Mouse (Mus musculus) thymus, postnatal 10 days (tissue): ENCODE measurements around the gene Gnai1.
A peak's percentile ranks its signal among the peaks of the same experiment; 100 is the strongest.
"Not testable (repeated sequence)": the region's sequence is repeated elsewhere in the genome, so short reads cannot be mapped to it uniquely, and the experiment has no call there.

Source experiments
- DNase-seq, 2 experiments: peaks; one replicate each; pipeline ENCODE4 v3.0.0; 2021; ENCODE audit warnings: low spot score in 2 of 2

The Gnai1 gene

DNA sequence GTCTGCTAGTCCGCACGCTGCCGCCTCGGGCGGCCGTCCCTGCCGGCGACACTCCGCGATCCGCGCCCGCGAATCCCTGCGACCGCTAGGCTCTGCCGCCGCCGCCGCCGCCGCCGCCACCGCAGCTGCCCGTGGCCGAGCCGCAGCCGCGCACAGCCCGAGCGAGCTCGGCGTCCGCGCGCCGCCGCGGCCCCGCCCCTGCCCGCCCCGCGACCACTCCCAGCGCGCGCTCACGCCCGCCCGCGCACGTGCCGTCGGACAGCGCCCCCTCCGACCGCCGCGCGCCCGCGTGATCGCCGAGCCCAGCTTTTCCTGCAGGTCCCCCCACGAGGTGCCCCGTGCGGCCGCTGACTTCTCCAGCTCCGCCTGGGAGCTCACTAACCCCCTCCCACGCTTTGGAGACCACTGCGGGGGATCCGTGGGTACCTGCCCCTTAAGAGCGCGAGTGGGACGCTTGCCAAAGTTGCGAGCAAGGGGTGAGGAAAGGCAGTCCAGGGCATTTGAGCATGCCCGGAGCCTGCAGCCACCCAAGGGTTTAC is at the start of gene Gnai1:
TSS of gene Gnai1 (minus strand) at position 75 of the 539 bp plus-strand sequence.
- peak in 1 of 2 experiments; percentile 8 for DNase-seq

DNA sequence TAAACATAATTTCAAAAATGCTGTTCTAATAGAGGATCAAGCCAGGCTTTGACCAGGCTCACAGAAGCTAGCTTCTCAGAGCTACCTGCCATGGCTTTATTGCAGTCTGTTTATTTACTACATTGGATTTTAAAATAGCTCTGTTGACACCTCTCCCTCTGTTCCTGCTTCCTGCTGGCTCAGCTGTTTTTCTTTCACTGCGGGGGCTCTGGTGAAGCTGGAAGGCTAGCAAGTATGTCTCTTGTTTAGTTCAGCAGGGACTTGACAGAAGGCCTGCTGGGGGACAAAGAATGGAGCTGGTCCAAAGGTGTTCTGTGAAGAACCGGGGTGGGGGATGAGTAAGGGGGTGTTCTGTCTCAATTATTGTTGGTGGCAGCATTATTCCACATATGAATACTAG is 7.7 kb upstream of the Gnai1 start:
- no peak for DNase-seq

DNA sequence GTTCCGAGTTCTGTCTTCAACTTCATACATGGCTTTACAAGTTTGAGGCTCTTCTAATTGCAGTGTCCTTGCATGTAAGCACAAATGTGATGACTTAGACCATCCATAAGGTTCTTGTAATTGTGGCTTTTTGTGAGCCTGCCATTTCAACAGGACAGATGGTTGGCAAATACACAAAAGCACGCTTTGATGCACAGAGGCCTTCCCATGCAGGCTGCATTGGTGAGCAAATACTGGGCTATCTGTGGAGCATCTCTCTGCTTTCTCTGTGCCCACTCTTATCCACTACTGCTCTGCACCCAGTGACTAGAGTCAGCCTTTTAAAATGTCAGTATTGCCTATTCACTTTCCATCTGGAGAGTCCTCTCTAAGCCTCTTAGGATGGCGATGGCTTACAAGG is 5.3 kb upstream of the Gnai1 start:
- no peak for DNase-seq

DNA sequence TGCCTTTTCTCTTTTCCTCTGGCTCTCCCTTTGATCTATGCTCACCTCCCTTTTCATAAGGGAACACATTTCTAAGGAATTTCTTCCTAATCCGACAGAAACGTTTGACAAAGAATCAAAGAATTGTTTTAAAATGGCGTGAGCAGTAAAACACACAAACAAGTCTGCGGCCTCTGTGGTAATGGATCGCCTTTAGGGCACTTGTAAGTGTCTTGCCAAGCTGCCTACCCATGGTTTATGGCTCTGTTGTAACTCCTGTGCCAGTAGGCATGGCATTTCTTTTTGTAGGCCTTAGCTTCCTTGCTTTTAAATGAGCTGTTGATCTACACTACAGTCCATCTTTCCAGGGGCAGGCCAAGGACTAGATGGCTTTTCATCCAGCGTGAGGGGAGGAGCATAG is 801 bp upstream of the Gnai1 start:
- no peak for DNase-seq

DNA sequence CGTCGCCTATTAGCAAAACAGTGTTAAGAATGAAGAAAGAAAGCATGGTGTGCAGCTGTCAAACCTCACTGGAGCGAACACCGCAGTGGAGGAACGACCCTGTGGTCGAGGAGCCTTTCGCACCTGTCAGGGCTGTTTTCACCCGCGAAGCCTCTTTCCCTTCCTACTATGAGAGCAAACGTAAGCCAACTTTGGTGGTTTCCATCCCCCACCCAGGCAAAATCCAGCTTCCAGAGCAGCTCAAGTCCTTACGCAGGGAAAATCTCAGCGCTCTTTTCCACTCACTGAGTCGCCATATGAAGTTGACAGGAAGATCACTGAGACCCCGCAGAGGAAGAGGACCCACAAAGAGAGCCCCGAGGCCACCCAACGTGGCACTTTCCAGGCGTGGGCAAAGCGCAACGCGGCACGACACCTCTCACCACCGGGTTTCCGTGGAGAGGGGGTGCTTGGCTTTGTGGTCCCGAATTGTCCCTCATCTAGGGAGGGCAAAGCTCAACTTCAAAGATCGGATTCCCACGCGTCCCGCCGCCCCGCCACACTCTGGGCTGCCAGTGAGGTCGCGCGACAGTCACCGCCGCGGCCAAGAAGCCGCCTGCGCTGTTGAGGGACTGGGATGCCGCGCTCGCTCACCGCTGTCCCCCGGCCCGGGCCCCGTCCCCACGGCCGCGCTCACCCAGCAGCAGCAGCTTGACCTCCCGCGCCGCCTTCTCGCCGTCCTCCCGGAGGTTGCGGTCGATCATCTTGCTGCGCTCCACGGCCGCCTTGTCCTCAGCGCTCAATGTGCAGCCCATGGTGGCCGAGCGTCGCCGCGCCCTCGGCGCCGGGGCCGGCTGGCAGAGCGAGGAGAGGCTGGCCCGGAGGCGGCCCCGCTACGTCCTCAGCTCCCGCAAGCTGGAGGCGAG is 527 bp downstream of the Gnai1 start:
- no peak for DNase-seq

DNA sequence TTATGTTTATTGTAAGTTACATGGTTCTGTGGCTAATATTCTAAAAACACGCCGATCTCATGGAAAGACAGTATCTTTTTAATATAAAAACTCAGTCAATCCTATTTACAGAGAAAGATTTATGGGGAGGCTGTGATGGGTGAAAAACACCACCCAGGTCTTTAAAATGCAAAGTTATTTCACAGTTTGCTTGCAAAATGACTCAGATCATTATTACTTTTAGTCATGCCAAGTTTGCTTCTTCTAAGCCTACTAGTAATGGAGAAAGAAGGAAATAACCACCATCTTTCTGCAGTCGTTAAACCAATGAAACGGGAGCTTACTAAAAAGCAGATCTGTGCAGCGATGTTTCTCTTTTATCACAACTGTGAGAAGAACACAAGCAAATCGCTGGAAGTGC is 1.4 kb downstream of the Gnai1 start:
- DNase-seq = no peak

DNA sequence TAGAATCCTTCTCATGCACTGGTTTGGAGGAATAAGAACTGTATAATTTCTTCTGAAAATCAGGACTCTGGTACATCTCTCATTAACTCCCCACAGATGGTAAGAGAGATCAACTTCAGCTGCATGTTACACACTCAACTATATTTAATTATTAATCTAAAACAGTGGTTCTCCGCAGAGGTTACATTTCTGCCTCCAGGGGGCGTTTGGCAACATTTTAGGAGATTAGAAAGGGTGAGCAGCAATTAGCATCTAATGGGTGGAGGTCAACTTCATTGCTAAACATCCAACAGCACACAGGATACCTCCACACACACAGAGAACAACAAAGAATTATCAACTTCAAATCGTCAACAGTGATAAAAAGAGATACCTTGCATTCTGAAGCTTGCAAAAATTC is 2.0 kb downstream of the Gnai1 start:
- no peak for DNase-seq

DNA sequence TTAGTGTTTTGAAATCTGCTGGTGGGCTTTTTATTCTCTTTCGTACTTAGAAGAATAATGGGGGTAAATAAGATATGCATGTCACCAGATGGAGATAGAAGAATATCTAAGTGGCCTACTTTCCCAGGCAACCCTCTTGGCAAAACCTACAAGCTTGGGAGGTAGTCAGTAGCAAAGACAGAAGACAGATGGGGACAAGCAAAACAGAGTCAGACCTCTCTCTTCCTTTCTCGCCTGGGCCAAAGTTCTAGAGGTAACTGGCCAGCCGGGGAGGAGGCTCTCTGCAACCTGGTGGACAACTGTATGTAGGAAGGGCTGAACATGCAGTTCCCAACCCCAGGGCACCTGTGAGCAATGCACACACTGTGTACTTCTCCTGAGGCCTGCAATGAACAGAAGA is 12.9 kb downstream of the Gnai1 start:
- DNase-seq = no peak

DNA sequence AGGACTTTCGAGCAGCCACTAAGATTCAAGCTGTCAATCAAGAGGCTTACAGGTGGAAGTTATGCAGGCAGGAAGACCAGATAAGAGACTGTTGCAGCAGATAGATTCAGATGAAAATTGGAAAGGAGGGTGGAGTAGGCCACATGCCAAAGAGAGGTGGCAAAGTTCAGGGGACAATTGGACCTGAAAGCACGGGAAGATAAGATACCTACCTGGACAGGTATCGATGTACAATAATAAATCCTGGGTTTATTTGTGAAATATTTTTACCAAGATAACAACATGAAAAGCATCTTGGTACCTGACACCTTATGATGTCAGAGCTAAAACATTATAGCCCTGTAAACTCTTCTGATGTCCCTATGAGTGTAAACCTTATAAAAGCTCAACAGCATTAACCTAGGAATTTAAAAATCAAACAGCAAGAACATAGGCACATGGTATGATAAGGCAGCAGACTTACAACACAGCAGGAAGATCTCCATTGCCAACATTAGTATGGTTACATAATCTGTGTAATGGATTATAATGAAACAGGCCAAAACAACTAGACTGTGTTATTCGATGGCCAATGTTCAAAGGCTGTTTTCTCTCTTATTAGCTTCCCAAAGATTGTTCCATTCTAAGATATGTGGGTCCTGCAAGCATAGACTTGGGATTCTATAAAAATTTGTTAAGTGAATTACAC is 16.6 kb downstream of the Gnai1 start:
- DNase-seq = no peak

DNA sequence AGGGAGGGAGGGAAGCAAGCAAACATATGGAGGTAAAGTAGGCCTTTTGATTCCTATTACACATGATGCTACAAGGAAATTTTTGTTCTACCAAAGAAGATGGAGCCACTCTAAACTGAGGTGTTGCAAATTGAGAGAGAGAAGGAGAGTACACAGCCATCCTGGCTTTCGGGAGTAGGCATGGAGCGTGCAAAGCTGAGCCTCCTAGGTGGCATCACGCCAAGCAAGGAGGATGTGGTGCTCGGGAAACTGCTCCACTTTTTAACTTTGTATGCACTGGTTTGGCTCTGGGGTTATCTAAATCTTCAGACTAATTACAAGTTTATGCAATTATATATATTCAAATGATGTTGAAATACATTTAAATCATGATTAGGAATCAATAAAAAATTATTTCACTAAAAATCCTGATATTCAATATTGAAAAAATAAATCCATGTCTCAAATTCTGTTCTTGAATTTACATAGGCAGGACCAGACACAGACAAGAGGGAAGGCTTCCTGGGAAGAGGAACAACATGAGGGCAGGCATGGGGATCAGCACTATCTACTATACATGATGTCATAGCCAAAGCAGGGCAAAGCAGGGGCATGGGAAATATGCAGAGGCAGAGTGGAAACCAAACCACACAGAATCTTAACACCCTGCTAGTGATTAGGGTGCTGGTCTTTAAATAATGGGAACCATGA is 17.2 kb downstream of the Gnai1 start:
- DNase-seq = no peak

DNA sequence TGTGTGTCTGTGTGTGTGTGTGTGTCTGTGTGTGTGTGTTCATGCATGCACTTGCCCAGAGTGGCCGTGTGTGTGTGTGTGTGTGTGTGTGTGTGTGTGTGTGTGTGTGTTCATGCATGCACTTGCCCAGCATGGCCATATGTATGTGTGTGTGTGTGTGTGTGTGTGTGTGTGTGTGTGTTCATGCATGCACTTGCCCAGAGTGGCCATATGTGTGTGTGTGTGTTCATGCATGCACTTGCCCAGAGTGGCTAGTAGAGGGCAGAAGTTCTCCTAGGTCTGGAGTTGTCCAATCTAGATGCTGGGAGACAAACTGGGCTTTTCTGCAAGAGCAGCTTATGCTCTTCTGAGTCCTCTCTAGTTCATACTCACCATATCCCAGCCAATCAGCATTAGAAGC is 18.3 kb downstream of the Gnai1 start:
- not testable (repeated sequence) for DNase-seq

DNA sequence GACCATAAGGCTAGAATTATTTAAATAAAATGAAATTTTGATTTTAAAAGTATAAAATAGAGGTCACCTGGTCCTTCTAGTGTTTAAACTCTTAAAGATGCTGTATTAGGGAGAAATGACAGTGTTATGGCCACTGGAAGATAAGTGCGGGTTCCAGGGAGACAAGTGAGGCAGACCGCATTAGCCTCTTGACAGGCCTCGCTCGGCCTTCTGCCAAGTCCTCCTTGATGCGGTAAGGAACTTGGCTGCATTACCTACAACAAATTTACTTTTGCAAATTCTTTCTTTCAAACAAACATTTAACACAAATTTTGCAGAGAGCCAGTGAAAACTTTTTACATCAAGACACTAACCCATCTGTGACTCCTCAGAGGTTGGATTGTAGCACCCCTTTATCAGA is 27.9 kb downstream of the Gnai1 start:
- no peak for DNase-seq

DNA sequence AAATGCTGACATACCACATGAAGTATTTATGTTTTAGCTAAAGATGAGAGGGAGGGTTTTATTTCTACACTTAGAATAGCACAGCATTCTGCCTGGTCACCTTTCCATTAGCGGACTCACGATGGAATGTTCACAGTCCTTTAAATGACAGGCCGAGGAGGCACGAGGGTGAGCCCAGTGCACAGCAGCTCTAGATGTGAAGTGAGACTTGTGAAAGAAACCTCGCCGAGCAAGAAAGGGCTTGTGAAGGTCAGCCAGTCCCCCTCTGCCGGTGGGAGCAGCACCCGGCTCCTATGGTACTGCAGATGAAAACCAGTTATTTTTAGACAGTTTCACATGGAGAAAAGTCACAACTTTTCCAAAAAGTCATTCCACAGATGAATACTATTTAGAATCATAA is 29.4 kb downstream of the Gnai1 start:
- no peak for DNase-seq

DNA sequence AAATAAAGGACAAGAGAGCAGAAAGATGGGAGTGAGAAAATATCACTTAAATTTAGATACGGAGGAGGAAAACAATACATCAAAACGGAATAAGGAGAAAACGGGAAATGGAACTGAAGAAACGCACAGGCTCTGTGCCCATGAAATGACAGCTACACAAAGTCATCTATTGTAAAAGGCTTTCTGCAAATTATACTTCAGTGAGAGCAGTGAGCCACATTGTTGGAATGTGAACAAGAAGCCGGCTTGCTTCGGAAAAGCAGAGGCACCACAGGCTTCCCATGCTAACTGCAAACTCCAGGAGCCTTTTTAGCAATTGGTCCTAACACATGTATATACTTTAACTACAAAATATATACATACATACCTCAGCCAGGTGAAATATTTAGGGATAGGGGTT is 34.0 kb downstream of the Gnai1 start:
- DNase-seq = no peak

DNA sequence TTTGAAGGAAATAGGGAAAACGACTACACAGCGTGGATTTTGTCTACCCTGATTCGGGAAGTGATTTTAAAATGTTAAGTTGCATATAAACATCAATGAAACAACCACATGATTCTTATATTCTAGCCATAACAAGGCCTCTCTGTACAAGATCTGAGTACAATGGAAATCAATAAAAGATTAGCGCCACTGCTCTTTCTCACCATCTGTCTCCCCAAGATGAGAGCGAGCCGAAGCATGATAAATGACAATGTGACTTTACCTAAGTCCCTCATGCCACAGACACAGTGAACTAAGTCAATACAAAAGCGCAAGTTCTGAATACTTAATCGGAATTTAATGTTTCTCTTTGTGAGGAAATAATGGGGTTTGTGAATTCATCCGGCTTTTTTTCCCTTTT is 36.6 kb downstream of the Gnai1 start:
- no peak for DNase-seq

DNA sequence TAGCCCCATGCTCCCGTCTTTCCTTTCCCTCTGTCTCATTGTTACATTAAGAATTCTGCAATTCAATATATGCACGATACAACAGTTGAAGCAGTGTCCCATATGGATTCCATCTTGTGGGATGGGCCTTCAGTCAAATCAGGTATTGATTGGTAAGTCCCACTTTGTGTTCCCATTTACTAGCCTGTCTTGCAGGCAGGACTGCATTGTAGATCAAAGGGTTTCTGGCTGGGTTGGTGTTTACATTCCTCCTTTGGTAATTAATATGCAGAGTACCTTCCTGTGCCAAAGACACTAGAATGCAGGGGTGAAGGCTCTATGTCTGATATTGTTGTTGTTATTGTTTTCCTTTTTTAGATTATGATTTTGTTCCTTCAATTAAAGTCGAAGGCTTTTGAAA is 38.5 kb downstream of the Gnai1 start:
- no peak for DNase-seq

DNA sequence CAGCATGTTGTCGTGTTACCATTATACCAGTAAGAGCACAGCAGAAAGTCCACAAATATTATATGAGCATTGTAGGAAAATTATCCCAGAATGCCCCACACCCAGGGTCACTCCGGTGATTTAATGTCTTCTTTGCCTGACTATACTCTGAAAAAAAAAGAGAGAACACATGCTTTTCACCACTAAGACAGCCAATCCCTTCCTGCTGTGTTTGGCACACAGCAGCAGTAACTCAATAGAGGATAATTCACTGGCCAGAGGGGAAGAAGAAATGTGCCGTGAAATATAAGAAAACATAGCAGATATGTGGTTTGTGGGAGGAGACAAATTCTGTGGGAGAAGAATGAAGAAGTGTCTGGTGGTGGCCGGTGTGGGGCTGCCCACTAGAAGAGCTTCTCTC is 41.3 kb downstream of the Gnai1 start:
- DNase-seq = no peak

DNA sequence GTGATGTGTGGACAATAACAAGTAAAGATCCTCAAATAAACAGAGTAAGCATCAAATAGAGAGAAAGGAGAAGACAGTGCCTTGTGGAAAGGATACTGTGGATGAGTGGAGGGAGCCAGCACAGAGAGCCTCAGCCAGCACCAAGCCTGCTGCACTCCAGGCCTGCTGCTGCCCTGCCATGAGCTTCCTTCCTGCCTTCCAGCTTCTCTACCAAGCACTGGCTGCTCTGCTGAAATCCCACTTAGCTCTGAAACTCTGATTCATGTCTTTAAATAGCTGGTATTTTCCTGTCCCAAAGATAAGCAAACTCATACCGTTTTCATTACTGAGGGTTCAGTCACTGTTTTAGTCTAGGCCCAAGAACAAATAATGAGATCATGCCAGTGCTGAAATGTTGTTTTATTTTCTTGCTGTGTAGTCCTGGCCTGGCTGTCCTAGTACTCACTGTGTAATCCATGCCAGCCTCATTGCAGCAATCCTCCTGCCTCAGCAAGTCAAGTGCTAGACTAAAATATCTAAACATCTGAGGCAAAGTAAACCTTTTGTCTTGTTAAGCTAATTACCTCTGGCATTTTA is 52.8 kb downstream of the Gnai1 start:
- DNase-seq = no peak

DNA sequence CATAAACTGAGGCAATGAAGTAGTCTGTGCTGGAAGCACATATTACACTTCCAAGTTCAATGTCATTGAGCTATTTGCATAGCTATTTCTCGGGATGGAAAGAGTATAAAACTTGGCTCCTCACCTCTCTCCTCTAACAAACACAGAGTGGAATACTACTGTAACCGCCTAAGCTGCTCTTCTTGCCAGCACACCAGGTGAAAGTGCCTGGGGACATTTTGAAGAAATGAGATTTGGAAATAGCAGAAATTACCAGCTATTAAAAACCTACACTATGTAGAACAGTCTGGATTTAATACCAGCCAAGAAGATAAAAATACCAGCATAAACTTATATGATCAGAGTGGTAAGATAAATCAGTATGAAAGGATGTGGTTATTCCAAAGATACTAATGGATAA is 63.6 kb downstream of the Gnai1 start:
- no peak for DNase-seq

DNA sequence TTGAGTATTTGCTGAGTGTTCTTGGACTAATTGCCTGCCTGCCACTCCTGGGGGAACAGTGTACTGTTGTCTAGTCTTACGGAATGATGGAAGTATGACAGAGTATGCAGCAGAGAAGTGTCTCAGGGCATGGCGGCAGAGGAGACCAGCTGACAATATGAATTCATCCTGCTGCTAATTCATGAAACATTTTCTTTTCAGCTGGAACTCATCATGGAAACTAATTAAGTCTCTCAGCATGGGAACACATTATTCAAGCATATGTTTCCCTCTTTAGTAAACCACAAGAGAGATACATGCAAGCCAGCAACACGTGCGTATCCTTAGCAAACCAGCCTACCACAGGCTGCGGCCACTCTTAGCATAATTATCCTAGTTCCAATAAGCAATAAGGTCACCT is 67.4 kb downstream of the Gnai1 start:
- no peak for DNase-seq

DNA sequence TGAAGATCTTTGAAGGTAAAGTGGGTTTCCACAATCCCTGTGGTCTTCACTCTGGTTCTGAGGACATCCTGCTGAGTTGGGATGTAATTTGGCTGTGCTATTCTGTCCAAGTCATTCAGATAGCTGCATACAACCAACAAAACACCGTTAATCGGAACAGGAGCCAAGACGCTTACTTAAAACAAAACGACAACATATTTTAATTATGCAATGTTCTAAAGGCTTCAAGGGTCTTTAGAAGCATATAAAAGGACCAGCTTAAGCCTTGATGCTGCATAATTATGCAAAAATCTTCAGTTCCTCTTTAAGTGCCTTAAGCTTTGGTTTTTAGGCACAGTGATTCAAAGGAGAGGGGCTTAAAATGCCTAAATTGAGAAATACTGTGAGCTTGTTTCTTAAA is 70.6 kb downstream of the Gnai1 start:
- no peak for DNase-seq

DNA sequence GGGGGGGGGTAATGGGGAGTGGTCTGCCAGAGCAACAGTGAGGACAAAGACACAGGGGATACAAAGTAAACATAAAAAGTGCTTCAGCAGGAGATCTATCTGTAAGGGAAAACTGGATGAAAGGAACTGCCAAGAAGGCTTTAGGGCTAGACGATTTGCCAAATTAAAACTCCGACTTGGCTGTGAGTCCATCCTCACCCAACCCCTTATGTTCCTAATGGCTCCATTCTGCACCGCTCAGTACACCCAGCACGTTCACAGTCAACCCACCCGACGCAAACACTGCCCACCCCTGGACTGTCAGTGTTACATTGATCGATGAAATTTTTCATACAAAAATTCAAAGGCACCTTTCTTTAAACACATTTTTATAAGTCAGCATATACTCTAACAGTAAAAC is 71.5 kb downstream of the Gnai1 start:
- DNase-seq = no peak
